Mouse (Mus musculus) thymus, adult 18-20 months (tissue): ENCODE results near the gene Krt73.

Experiments
- DNase-seq, 2 experiments: peaks; one replicate each; pipeline ENCODE4 v3.0.0; 2022; ENCODE audit warnings: mixed read lengths in 2 of 2

The Krt73 gene

DNA sequence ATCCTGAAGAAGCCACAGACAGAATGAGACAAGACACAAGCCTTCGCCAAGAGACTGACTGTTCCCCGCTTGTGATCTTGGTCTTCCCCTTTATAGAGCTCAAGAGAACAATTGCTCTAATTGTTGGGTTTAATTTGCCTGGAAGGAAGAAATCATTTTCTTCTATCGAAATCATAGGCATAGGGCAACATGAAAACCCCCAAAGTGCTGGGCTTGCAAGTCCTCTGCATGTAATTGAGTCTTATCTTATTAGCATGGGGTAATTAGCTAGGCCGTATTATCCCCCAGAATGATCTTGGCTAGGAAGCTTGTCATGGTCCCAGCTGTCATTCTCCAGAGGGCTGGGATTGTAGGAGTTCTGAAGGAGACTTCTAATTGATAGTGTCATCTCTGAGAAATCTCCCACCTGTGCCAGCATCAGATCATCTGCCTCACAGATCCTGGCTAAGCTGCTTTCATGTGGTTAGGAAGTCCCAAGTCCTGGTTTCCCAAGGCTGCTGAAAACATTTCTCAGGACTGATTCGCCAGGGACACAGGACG is at the start of gene Krt73:
Gene Krt73, minus strand, starts transcription at position 51 of the 540 bp plus-strand sequence.
- no peak for DNase-seq

GRCm38 (mm10) chr15:101850694-101851093 is 48.5 kb upstream of the Krt73 start, which contains the start of gene Krt1:
Gene Krt1 (minus strand): TSS chr15:101850794.
- no peak for DNase-seq

GRCm38 (mm10) chr15:101845971-101846403 is 43.8 kb upstream of the Krt73 start:
- DNase-seq: peak in 1 of 2 experiments; percentile 13

DNA sequence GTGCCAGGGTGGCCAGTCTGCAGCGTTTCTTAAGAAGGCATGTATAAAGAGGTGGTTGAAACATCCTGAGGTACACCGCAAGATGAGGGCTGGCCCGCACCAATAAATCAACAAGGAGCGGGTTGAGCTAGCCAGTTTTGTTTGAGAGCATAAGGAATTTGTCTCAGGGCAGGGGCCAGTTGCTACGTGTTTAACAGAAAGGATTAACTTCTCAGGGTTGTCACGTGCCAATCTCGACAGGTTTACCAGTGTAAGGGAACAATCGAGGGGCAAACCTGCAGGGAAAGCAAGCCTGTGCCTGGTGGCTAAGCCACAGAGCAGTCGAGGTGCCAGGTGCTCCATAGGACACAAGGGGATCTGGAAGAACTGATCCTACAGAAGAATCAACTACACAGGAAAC is 41.0 kb upstream of the Krt73 start:
- no peak for DNase-seq

DNA sequence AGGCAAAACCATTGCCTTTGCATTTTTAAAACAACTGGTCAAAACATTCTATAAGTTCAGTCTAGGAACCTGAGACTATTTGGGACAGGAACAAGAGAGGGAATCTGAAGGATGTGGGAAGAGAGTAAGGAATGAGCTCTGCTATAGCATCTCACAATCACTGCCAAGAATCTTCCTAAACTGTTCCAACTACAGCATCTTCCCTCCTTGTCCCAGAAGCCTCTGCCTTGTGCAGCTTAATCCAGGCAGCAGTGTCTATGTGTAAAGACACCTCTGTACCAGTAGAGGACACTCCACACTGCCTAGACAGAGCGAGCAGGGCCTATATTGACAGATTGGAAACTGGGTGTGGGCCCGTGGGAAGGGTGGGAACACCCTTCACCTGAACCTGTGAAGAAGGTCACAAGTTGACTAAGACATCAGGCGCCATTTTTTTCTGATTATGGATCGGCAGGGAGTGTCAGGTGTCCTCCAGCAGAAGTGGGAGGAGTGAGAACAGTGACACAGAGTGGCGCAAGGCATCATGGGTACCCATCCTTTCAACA is 32.7 kb upstream of the Krt73 start:
- DNase-seq: no peak

DNA sequence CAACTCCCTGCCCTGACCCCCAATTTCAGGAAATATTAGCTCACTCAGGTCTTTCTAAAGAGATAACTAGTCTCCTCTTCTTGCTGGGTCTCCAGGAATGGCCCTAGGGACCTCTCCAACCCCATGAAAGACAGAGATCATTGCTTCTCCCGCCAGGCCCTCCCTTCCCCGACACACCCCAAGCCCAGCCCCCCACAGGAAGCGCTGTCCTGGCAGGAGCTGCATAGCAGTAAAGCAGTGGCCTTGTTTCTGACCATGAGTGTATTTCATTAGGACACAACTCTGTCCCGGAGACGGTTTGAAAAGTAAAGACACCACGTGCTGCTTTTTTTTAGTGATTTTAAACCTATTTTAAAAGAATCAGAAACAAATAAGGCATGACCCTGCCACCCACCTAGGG is 31.0 kb upstream of the Krt73 start:
- no peak for DNase-seq

GRCm38 (mm10) chr15:101829441-101829840 is 27.3 kb upstream of the Krt73 start:
- no peak for DNase-seq

- DNase-seq: no peak
Observed at GRCm38 (mm10) chr15:101821786-101822185, 19.6 kb upstream of the Krt73 start.

GRCm38 (mm10) chr15:101817875-101818274 is 15.7 kb upstream of the Krt73 start, which contains the start of gene Krt2:
Gene Krt2 (minus strand): TSS chr15:101818169.
- no peak for DNase-seq

- DNase-seq: no peak
Observed at GRCm38 (mm10) chr15:101803052-101803822, 1.1 kb upstream of the Krt73 start.

- DNase-seq: no peak
Observed at GRCm38 (mm10) chr15:101790867-101791266, 11.3 kb downstream of the Krt73 start.

- no peak for DNase-seq
Observed at GRCm38 (mm10) chr15:101786360-101786759, 15.8 kb downstream of the Krt73 start, which contains the start of gene Krt72. Gene Krt72 (minus strand): TSS chr15:101786460.

DNA sequence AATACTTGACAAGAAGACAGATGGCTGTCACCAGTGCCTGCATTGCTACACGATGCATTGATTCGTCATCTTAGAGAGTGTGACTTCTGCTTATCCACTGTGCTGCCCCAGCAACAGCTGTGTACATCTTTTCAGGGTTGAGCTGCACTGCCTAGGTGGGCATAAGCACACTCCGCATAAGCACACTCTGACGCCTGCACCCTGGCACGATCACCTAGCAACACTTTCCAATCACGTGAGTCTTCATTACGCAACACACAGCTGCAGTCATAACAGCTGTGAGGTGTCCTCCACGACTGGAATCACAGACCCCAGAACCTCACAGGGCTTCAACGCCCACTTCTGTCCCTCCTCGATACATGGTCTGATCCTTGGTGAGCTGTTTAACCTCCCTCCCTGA is 28.7 kb downstream of the Krt73 start:
- no peak for DNase-seq

- DNase-seq: peak; percentile 28 to 35
Observed at GRCm38 (mm10) chr15:101772711-101773081, 29.4 kb downstream of the Krt73 start.

DNA sequence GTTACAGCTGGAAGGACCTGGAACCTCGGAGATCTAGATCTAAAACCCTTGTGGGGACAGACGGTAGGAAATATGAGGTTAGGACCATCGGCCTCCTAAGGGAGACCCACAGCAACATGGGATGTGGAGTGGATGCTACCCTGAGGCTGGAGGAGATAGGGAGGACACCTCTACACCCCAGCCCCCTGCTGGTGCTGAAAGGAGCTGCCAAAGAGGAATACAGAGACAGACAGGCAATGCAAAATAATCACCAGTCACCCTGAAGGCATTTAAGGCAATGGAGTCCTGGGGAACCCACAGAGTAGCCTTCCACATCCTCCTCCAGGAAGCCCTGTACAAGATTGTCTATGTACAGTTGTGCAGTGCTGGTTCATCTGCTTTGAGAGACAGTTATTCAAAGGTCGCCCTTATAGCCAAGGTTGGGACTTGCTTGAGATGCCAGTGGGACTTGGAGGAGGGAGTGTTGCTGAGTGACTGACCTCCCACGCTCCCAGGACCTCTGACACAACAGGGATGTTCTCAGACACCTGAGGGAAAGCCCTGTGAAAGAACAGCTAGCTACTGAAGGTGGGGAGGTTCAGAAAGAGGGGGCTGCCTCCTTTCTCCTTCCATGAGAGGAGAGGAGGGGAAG is 30.0 kb downstream of the Krt73 start:
- no peak for DNase-seq

DNA sequence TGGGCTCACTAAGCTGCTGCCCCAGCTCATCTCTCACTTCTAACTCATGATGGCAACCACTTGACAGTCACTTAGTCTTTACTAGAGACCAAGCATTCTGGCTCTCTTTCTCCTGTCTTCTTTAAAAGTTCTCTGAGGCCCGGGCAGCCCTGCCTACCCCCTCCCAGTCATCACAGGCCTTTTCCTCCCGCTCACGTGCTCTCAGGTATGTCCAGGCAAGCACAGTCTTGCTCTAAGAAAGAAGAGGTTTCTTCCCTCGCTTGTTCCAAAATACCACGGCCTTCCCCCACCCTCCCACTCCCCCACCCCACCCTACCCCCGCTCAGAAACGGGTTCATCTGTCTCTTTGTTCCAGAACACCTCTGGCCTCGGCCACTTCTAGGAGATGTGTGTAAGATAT is 31.9 kb downstream of the Krt73 start:
- no peak for DNase-seq
